Mouse (Mus musculus) heart, embryonic 11.5 days (tissue): Measurements from ENCODE around the gene Tcaf1. TPM values are rescaled to one million over a fixed set of nuclear protein-coding genes. Genes with fewer than 3 reads are reported as not detected.

Experiments
- ATAC-seq: fragments of 200-750 bp; cut with Nextera tagmentation; replicated peaks from 2 replicates; pipeline ENCODE4 v1.8.0; 2017; ENCODE audit warnings: moderate library complexity; ENCODE audit not compliant: insufficient number of reproducible peaks, low FRiP score, low TSS enrichment
- H3K27ac ChIP-seq: fragments of 300-500 bp; sonication (generic); 2 replicates; pipeline ENCODE4 v1.5.1; 2014; ENCODE audit warnings: mild to moderate bottlenecking, low read depth, low read length
- H3K27me3 ChIP-seq: fragments of 300-500 bp; sonication (generic); 2 replicates; pipeline ENCODE4 v1.6.1; 2014; ENCODE audit warnings: mild to moderate bottlenecking, low read length, mixed read lengths; ENCODE audit not compliant: control insufficient read depth, insufficient read depth
- H3K36me3 ChIP-seq: fragments of 300-500 bp; sonication (generic); 2 replicates; pipeline ENCODE4 v1.6.1; 2014; ENCODE audit warnings: mild to moderate bottlenecking, low read length, moderate library complexity, mixed read lengths; ENCODE audit not compliant: control insufficient read depth, insufficient read depth
- H3K4me1 ChIP-seq: fragments of 300-500 bp; sonication (generic); 2 replicates; pipeline ENCODE4 v1.6.1; 2014; ENCODE audit warnings: low read length; ENCODE audit not compliant: control insufficient read depth, insufficient read depth
- H3K4me2 ChIP-seq: fragments of 300-500 bp; sonication (generic); 2 replicates; pipeline ENCODE4 v1.6.1; 2014; ENCODE audit warnings: mild to moderate bottlenecking, moderate library complexity
- H3K4me3 ChIP-seq: fragments of 300-500 bp; sonication (generic); 2 replicates; pipeline ENCODE4 v1.5.1; 2014; ENCODE audit warnings: low read depth, low read length
- H3K9ac ChIP-seq: fragments of 300-500 bp; sonication (generic); 2 replicates; pipeline ENCODE4 v1.6.1; 2014; ENCODE audit warnings: mild to moderate bottlenecking, low read depth, low read length, moderate library complexity
- H3K9me3 ChIP-seq: fragments of 300-500 bp; sonication (generic); replicated peaks from 2 replicates; pipeline ENCODE4 v1.6.1; 2016; ENCODE audit warnings: low read length; ENCODE audit not compliant: control insufficient read depth
- WGBS: fragments of 180-500 bp; shearing (Covaris S2); extraction: QIAGEN DNeasy Blood & Tissue Kit; methylation state at CpG from one replicate; pipeline ENCODE4 v1.1.7; 2014; ENCODE audit not compliant: insufficient replicate concordance; 5-methylcytosine and 5-hydroxymethylcytosine counted together
- polyA plus RNA-seq: library from polyadenylated mRNA; unstranded; fragments of >200 nt; fragmentation: Nextera tagmentation; extraction: Ambion mirVana; gene quantifications from 2 replicates; pipeline ENCODE4 v1.2.1, GENCODE M21; 2014

The Tcaf1 gene
- polyA plus RNA-seq, 1 experiment from 2014 or later: 56.2 TPM

DNA sequence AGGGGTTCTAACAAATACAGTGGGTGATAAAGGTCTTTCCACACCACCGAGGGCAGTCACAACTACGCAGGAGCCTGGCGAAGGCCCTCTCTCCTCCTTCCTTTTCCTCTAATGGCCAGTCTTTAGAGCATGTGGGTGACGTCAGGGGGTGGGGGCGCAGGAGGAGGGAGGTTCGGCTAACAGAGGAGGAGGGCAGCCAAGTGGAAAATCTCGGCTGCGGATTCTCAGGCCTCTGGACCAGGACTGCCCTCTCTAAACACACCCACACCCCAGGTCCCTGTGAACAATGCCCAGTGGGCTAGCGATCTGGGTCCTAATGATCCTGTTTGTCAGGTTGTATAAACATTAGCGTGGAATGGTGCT lies 17.8 kb downstream of the Tcaf1 start:
- Histone ChIP-seq H3K4me2 (peak overlapping the region; percentile 90), H3K27ac (peak overlapping the region; percentile 93), H3K27me3 (no peaks in the 10 kb centered on the region), H3K4me1 (no peaks in the 10 kb centered on the region), H3K4me3 (peak overlapping the region; percentile 80), H3K36me3 (no peaks in the 10 kb centered on the region), H3K9ac (peak overlapping the region; percentile 84), H3K9me3 (no peaks in the 10 kb centered on the region)
- WGBS: 1% methylated on average over 10 of the region's 10 CpGs
- peak; percentile 85 for ATAC-seq

DNA sequence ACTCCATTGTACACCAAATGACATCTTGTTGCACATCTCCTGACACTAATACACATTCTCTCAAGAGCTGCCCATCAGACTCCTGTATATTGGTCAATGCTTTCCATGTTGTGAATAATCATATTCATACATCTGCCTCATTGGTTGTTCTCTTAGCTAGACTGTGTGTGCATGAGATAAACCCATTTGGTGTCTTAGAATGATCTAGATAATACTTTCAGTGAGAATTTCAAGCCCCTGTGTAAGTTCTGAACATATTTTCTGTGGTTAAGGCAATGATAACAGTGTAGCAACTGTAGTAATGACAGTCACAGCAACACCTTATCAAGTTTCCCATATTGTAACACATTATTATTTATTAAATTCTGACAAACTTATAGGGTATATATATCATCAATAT lies 20.1 kb downstream of the Tcaf1 start:
- no peaks in the 10 kb centered on the region for H3K27me3 ChIP-seq
- ATAC-seq: no peak
- H3K4me1 ChIP-seq: no peaks in the 10 kb centered on the region
- no peaks in the 10 kb centered on the region for H3K9me3 ChIP-seq
- no peak overlapping the region for H3K9ac ChIP-seq
- no peak overlapping the region for H3K27ac ChIP-seq
- no peak overlapping the region for H3K4me2 ChIP-seq
- H3K4me3 ChIP-seq: no peak overlapping the region
- 0 out of 2 replicates have a peak, but pooled peaks cover 3% of the 10 kb centered on the region for H3K36me3 ChIP-seq

DNA sequence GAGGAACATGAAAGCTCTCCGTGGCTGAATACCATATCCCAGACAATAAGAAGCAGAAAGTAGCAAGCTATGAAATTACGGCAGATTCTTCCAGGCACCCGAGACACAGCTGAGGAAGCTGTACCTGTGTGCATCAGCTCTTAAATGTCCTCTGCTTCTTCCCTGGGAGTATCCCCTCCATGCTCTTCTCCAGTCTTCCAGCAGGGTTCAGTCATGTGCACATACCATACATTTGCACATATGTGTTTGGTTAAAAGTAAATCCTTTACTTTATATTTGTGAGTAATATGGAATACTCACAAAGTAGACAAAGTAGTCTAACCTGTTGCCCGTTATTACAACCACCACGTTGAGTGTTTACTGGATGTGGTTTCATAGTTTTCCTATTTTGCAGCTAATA lies 22.0 kb downstream of the Tcaf1 start:
- no peak for ATAC-seq
- H3K27me3 ChIP-seq: no peaks in the 10 kb centered on the region
- WGBS: 83% methylated on average over 5 of the region's 5 CpGs
- H3K27ac ChIP-seq: no peak overlapping the region
- H3K4me1 ChIP-seq: no peaks in the 10 kb centered on the region
- H3K4me3 ChIP-seq: no peak overlapping the region
- H3K4me2 ChIP-seq: no peak overlapping the region
- no peak overlapping the region for H3K9ac ChIP-seq
- H3K36me3 ChIP-seq: 0 out of 2 replicates have a peak, but pooled peaks cover 3% of the 10 kb centered on the region
- H3K9me3 ChIP-seq: no peaks in the 10 kb centered on the region

GRCm38 (mm10) chr6:42680077-42680476 lies 29.8 kb downstream of the Tcaf1 start:
- ATAC-seq: no peak
- no peak overlapping the region for H3K9ac ChIP-seq
- no peak overlapping the region for H3K4me3 ChIP-seq
- no peaks in the 10 kb centered on the region for H3K4me1 ChIP-seq
- no peaks in the 10 kb centered on the region for H3K9me3 ChIP-seq
- no peak overlapping the region for H3K27ac ChIP-seq
- no peak overlapping the region for H3K4me2 ChIP-seq
- H3K27me3 ChIP-seq: no peaks in the 10 kb centered on the region
- 83% methylated on average over 7 of the region's 7 CpGs for WGBS
- H3K36me3 ChIP-seq: peaks cover 31% of the 10 kb centered on the region

DNA sequence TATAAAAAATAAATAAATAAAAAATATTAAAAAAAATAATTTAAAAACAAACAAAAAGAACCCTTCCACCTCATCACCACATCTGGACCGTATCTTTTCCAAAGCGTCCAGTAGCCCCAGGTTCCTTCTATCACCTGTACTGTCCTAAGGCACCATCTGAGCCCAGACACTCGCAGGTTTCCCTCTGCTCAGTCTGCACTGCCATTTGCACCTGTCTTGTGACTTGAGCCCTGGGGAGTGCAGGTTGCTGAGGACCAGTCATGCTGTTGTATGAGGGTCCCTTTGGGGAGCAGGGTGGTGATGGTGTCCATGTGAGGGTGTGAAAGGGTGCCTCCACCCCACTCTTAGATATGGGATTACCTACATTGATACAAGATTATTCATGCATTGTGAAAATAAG lies 33.9 kb downstream of the Tcaf1 start:
- Histone ChIP-seq H3K9ac (no peak overlapping the region), H3K27me3 (no peaks in the 10 kb centered on the region), H3K27ac (no peak overlapping the region), H3K4me2 (no peak overlapping the region), H3K4me1 (no peaks in the 10 kb centered on the region), H3K36me3 (peaks cover 49% of the 10 kb centered on the region), H3K4me3 (no peak overlapping the region), H3K9me3 (no peaks in the 10 kb centered on the region)
- ATAC-seq: no peak
- WGBS: 89% methylated on average over 3 of the region's 3 CpGs

DNA sequence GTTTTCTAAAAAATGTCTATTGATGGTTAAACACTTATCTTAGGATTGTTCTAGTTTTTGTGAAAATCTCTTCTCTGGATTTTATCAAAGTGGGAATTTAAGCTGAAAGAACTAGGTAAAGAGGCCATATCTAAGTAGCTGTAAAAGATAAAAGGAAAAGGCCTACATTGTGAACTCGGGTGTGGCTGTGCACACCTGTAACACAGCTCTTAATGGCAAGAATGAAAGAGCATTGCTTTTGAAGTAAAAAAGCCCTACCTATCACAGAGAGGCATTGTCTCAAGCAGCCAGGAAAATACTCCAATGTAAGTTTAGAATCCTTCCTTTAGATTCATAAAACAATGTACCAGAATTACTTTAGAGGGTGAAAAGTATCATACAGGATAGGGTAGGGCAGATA lies 38.1 kb downstream of the Tcaf1 start:
- WGBS: 73% methylated on average over 1 of the region's 1 CpGs
- Histone ChIP-seq H3K4me1 (no peaks in the 10 kb centered on the region), H3K4me3 (no peak overlapping the region), H3K4me2 (no peak overlapping the region), H3K27me3 (no peaks in the 10 kb centered on the region), H3K9ac (no peak overlapping the region), H3K36me3 (peaks cover 35% of the 10 kb centered on the region), H3K9me3 (no peaks in the 10 kb centered on the region), H3K27ac (no peak overlapping the region)
- no peak for ATAC-seq

DNA sequence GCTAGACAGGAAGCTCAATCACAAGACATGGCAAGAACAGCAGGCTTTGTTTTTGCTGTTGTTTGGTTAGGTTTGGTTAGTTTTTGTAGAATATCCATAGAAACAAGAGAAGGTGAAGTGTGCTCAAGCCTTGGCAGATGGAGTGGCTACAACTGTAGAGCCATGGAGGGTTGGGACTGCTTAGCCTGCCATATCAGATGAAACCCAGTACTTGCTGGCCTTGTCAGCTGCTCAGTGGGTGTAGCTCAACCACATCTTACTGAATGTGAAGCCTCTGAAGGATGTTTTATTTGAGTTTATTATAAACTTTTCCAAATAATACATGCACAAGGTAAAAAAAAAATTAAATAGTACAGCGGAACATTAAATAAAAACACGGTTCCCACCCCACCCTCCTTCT lies 42.2 kb downstream of the Tcaf1 start:
- 84% methylated on average over 2 of the region's 2 CpGs for WGBS
- H3K4me2 ChIP-seq: no peak overlapping the region
- no peaks in the 10 kb centered on the region for H3K27me3 ChIP-seq
- no peak overlapping the region for H3K4me3 ChIP-seq
- no peaks in the 10 kb centered on the region for H3K4me1 ChIP-seq
- no peak for ATAC-seq
- peaks cover 6% of the 10 kb centered on the region for H3K36me3 ChIP-seq
- H3K9me3 ChIP-seq: no peaks in the 10 kb centered on the region
- H3K27ac ChIP-seq: no peak overlapping the region
- H3K9ac ChIP-seq: no peak overlapping the region

DNA sequence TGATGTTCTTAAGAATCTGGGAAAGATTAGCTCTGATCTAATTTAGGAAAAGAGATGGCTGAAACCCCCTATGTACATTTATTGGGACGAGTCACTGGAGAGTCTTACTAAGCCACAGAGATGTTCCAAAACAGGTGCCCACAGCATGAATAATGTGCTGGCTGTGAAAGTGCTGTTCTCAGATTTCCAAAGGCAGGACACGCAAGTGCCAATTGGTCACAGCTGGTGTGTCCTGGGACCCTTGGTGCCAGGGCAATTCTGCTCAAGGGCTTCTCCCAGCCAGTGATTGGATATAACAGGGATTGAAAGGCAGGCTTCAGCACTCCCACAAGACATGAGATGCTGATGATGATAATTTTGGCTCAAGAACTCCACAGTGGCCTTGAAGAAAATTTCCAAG lies 48.1 kb downstream of the Tcaf1 start:
- no peaks in the 10 kb centered on the region for H3K36me3 ChIP-seq
- H3K27ac ChIP-seq: no peak overlapping the region
- H3K9ac ChIP-seq: no peak overlapping the region
- H3K4me2 ChIP-seq: no peak overlapping the region
- H3K4me3 ChIP-seq: no peak overlapping the region
- 68% methylated on average over 2 of the region's 2 CpGs for WGBS
- ATAC-seq: no peak
- no peaks in the 10 kb centered on the region for H3K27me3 ChIP-seq
- no peaks in the 10 kb centered on the region for H3K9me3 ChIP-seq
- H3K4me1 ChIP-seq: no peaks in the 10 kb centered on the region

- Histone ChIP-seq H3K9me3 (no peaks in the 10 kb centered on the region), H3K4me3 (peak within 1 kb of the TSS; percentile 48), H3K9ac (peak within 1 kb of the TSS; percentile 54; the same call in 1 of the 2 replicates), H3K4me1 (no peaks in the 10 kb centered on the region), H3K36me3 (no peaks in the 10 kb centered on the region), H3K27ac (no peak within 1 kb of the TSS), H3K27me3 (no peaks in the 10 kb centered on the region), H3K4me2 (peak within 1 kb of the TSS; percentile 67)
- under 1% methylated on average over 23 of the region's 23 CpGs for WGBS
- peak; percentile 97 for ATAC-seq
Observed at GRCm38 (mm10) chr6:42644912-42645549, 64.9 kb downstream of the Tcaf1 start, which contains the start of gene Tcaf2. Gene Tcaf2, minus strand, starts transcription at chr6:42645254.
